Mouse (Mus musculus) right cerebral cortex, postnatal 25 days (tissue): ENCODE measurements around the gene Gm21852.
"Not testable (repeated sequence)": the region's sequence is repeated elsewhere in the genome, so short reads cannot be mapped to it uniquely, and the experiment has no call there.

ENCODE experiments used
- DNase-seq: peaks from one replicate; pipeline ENCODE4 v3.0.0; 2022

Gm21852 gene

GRCm38 (mm10) chrY:40651896-40652295, at the start of gene Gm21852:
Gm21852 (minus strand) TSS chrY:40651996.
- not testable (repeated sequence) for DNase-seq
